Mouse (Mus musculus) heart, adult 2 months (tissue): ENCODE data around the gene Proser3.

Experiments used
- CTCF ChIP-seq: fragments of 200-600 bp; IDR thresholded peaks from 2 replicates; pipeline ENCODE4 v1.8.1; 2022; ENCODE audit warnings: antibody characterized with exemption, mild to moderate bottlenecking, moderate library complexity
- EP300 ChIP-seq: fragments of 200-500 bp; IDR thresholded peaks from 2 replicates; pipeline ENCODE4 v1.6.1; 2011; ENCODE audit warnings: low read depth, low read length, control low read depth; ENCODE audit not compliant: insufficient read depth
- POLR2A ChIP-seq: fragments of 200-500 bp; IDR thresholded peaks from 2 replicates; pipeline ENCODE4 v1.6.1; 2011; ENCODE audit warnings: mild to moderate bottlenecking, low read depth, low read length, control low read depth; ENCODE audit not compliant: insufficient read depth

- TF ChIP-seq CTCF (no peak), EP300 (no peak), POLR2A (no peak)
Measured at GRCm38 (mm10) chr7:30600651-30601050, 48.6 kb upstream of the Proser3 start.
